Mouse (Mus musculus): ENCODE data around the gene Zcchc9.

Gene Zcchc9

DNA sequence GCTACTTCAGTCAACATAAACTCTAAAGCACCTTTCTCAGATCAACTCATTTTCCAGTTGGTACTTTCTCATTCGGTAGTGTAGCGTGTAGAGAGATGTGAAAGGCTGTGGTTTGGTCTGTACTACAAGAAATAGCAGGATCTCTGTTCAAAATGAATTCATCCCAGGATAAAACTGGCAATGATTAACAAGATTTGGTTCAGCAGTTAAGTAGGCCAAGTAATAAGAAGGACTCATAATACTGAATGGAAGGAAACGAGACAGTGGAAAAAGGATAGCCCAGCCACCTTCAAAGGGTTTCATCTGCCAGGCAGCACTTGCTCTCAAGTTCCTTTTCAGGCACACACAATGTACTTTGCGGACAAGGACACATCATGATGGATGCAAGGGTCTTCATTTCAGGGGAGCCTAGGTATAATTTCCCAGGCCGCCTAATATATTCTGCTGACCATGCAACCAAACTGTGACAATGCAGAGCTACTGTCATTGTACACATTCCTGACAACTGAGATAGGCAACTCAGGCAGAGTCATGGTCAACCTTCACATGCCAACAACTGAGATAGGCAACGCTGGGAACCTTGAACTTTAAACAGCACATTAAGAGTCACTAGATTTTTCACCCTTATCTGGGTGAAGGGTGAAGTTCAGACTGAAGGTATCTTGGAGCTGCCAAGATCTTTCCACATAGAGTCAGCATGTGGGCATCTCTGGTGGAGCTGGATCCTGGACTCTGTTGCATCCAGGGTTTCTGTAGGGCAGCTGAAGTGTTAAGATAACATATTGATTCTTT lies 45.7 kb downstream of the Zcchc9 start:
- DNase-seq (ENCODE audit: low read depth, low spot score): no peak

DNA sequence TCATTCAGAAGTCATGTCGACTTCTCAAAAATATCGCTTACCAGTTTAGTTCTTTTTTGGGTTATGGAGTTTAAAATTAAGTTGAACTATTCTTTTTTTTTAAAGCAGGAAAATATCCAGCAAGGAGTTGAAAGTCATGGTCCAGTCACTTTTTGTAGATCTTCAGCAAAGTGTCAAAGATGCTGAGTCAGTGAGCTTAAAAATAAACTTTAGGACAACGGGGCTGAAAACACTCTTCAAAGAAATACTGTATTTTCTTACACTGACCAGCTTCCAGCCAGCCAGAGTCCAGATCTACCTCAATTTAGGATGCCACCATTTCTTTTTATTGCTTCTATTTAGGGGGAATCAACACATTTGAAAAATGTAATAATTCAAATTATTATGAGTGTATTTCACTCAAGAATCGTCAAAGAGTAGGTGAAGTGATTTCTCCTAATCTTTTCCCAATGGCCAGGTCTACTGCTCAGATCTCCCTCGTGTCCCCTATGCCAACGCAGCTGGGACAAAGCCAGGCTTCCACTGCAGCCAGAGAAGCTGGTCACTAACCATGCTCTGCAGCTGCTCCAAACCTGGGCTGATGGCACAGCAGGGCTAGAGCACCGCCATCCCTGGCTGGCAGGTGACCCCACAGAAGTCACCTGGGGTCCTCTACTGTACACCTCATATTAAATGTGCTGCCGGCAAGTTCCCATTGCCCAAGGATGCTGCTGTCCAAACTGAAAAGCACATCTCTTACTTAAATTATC lies 47.0 kb downstream of the Zcchc9 start:
- DNase-seq (ENCODE audit: low read depth, low spot score): no peak

DNA sequence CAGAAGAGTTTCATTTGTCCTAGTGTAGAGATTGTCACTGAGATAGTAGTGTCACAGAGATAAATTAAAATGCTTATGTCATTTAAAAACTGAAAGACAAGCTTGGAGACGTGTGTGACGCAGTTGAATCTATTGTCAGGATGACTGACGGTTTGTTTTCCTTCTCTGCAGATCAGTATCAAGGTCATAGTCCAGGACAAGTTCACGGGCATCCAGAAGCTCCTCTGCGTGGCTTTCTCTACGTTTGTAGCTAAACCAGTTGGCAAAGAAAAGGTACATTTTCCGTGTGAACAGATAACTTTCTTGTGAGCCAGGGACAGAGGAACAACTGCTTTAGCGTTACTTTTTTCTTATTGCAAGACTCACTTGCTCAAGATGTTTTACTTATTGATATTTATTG lies 47.7 kb downstream of the Zcchc9 start:
- no peak for DNase-seq (ENCODE audit: low read depth, low spot score)

DNA sequence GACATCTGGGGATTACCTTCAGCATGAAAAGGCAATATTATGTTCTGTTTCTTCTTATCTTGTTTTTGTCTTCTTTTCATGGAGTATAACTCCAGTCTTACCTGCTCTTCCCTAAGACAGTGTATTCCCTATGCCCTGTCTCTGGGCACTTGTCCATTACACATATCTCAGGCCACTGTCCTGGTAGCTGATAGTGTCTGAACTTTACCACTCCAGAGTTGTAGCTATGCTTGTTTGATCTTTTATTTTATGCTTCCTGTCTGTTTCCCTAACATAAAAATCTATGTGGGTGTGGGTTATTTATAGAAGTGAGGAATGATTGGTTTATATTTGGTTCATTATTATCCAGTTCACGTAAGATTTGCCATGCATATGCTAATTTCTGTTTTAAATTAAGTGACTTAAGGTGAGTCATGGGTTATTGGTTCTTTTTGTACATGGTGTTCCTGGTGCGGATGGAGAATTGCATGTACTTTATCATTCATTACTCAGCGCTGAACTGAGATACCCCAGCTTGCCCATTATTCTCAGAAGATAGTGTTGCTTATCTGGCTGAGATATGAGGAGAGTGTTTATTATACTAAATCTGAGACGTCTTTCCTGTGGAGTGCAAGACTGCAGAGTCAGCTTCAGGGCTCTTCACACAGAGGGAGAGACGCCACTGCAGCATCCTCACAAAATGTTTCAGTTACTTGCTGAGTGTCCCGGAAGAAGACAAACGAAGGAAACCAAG lies 49.0 kb downstream of the Zcchc9 start:
- DNase-seq (ENCODE audit: low read depth, low spot score): no peak

DNA sequence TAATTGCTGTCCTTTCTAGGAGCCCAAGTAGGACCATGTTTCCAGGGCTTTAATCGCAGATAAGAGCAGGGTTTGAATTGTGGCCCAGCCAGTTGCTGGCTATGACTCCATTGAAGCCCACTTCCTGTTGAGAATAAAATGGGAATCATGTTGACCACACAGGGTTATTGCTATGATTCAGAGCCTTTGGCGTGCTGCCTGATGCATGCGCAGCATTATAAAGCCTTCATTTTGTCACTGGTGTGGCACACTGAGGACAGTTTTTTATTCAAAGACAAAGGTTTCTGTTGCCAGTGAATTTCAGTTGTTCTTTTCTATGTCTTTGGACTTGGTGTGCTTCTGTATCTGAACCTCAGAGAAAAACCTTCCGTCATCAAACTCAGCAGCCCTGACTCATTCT lies 51.3 kb downstream of the Zcchc9 start:
- DNase-seq (ENCODE audit: low read depth, low spot score): no peak

DNA sequence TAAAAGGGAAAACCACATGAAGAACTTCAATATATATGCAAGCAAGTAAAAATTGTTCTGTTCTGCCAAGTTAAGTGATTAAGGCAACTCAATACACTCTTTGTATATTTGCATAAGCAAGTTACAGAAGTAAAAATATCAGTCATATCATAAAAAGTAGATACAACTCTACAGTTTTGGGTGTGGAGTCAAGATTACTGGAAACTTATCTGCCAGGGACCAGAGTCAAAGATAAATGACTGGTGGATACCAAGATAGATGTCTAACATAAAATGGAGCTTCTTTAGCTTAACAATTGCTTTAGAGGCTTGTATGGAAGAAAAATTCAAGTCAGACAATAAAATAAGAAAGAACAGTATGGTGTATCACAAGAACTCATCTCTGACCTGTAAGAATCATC lies 52.7 kb downstream of the Zcchc9 start:
- DNase-seq (ENCODE audit: low read depth, low spot score): no peak

DNA sequence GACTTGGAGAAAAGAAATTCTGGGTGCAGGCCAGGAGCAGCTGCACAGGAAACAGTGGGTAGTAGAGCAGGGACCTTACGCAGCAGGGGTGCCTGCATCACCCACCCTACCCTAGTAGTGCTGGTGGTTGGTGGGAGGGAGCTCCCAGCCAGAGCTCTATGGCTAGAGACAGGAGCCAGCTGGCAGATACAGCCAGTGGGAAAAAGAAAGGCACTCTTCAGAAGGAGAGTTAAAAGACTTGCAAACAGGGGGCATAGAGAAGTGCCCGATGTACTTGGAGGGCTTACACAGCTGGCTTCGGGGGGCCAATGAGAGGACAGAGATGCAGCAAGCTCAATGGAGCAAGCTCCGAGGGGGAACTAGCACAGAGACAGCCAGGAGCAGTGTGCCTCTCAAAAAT lies 53.8 kb downstream of the Zcchc9 start:
- no peak for DNase-seq (ENCODE audit: low read depth, low spot score)

DNA sequence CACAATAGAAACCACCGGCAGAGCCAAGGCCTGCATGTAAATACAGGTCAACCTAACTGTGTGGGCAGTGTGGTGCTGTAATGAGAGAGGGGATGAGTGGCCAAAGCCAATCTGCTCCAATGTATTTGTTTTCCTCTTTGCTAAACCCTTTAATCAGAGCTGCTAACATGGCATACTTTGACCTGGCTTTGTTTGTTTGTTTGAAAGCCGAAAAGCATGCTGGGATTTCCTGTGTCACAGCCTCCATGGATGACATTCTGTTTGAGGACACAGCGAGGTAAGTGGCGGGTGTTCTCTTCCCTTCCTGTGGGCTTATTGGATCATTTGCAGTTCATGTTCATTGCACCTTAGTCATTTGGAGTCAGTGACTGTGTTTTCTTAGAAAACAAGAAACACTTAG lies 57.5 kb downstream of the Zcchc9 start:
- DNase-seq (ENCODE audit: low read depth, low spot score): no peak

DNA sequence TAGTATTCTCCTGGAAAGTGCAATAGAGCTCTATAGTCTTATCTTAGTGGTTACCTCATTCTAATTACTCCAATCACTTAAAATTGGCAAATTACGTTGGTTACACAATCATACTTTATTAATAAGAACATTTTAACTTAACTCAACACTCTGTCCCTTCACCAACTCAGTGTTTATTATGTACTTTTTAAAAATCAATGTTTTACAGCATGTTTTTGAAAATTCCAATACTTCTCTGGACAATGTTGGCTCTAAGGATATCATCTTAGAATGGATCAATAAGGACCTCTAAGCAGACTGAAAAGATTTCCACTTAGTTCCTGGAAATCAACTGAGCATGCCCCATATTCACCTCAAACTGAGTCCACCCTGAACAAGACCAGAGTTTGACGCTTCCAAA lies 59.1 kb downstream of the Zcchc9 start:
- no peak for DNase-seq (ENCODE audit: low read depth, low spot score)
